Mouse (Mus musculus) embryo, embryonic 11 days (tissue): ENCODE data around the gene Itgb3.

Source experiments
- DNase-seq: peaks from one replicate; pipeline ENCODE4 v3.0.0-alpha.2; 2015

The Itgb3 gene

GRCm38 (mm10) chr11:104622040-104622962, 14.5 kb downstream of the Itgb3 start:
- DNase-seq, result no peak

GRCm38 (mm10) chr11:104624791-104625391, 17.1 kb downstream of the Itgb3 start:
- peak; percentile 71 for DNase-seq

GRCm38 (mm10) chr11:104625453-104626402, 17.9 kb downstream of the Itgb3 start:
- DNase-seq, result peak; percentile 74

GRCm38 (mm10) chr11:104626635-104627034, 18.8 kb downstream of the Itgb3 start:
- no peak for DNase-seq

GRCm38 (mm10) chr11:104627616-104628301, 20.0 kb downstream of the Itgb3 start:
- DNase-seq, result no peak

- no peak for DNase-seq
Measured at GRCm38 (mm10) chr11:104628566-104628965, 20.8 kb downstream of the Itgb3 start.

- DNase-seq, result no peak
Measured at GRCm38 (mm10) chr11:104630185-104630835, 22.5 kb downstream of the Itgb3 start.

GRCm38 (mm10) chr11:104631306-104631705, 23.5 kb downstream of the Itgb3 start:
- DNase-seq, result no peak

GRCm38 (mm10) chr11:104637010-104637409, 29.2 kb downstream of the Itgb3 start:
- DNase-seq, result no peak

- no peak for DNase-seq
Measured at GRCm38 (mm10) chr11:104638006-104638405, 30.2 kb downstream of the Itgb3 start.

- no peak for DNase-seq
Measured at GRCm38 (mm10) chr11:104638906-104639305, 31.1 kb downstream of the Itgb3 start.

- no peak for DNase-seq
Measured at GRCm38 (mm10) chr11:104639634-104640033, 31.8 kb downstream of the Itgb3 start.

- no peak for DNase-seq
Measured at GRCm38 (mm10) chr11:104640894-104641293, 33.1 kb downstream of the Itgb3 start.

GRCm38 (mm10) chr11:104643236-104643635, 35.4 kb downstream of the Itgb3 start:
- no peak for DNase-seq

GRCm38 (mm10) chr11:104645402-104645801, 37.6 kb downstream of the Itgb3 start:
- DNase-seq, result no peak

GRCm38 (mm10) chr11:104646173-104646572, 38.4 kb downstream of the Itgb3 start:
- no peak for DNase-seq

GRCm38 (mm10) chr11:104646611-104647010, 38.8 kb downstream of the Itgb3 start:
- DNase-seq, result no peak

GRCm38 (mm10) chr11:104647188-104647867, 39.5 kb downstream of the Itgb3 start:
- no peak for DNase-seq

GRCm38 (mm10) chr11:104648571-104648970, 40.8 kb downstream of the Itgb3 start:
- peak; percentile 21 for DNase-seq

- no peak for DNase-seq
Measured at GRCm38 (mm10) chr11:104660599-104660998, 52.8 kb downstream of the Itgb3 start.

GRCm38 (mm10) chr11:104661106-104661505, 53.3 kb downstream of the Itgb3 start:
- DNase-seq, result no peak
